Mouse (Mus musculus): ENCODE measurements at regions not wholly inside any gene's neighbourhood (a gene's known extent, or its start where the extent isn't known, plus 50 kb on each side); places are given as distances from the start of the nearest gene placed in this dataset.

DNA sequence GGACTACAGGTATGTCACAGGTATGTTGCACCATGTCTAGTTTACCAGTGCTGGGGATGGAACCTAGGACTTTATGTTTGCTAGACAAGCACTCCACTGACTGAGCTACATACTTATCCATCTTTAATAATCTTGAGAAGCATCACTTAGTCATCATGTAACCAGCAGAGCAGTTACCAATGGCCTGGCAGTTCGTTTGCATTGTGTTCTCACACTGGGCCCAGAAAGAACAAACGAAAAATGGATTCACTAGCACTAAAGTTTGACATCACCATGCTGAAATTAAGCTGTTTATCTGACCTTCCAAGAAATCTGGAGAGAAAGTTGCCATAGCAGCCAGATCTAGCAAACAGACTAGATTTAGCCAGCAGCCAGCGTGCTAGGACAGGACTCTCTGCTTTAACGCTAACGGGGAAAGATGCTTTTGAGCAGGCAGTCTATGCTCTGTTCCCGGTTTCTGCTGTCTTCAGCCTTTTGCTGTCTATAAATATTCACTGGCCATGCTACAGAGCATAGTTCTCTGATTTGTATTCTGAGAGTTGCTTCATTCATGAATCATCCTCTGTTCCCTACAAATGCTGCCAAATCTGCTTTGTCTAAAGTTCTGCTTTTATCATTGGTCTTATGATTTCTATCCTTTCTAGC, 229.6 kb downstream of the Qdpr start:
- no peak for TF ChIP-seq CTCF (IDR thresholded peaks at IDR 0.05; ENCODE audit: insufficient read depth, low read length)
- TF ChIP-seq POLR2A (IDR thresholded peaks at IDR 0.05; ENCODE audit: borderline replicate concordance, extremely low read depth, low read depth, low read length) = no peak

All from lung, adult 2 months (tissue).